Mouse (Mus musculus): ENCODE measurements around the gene Fbxl13.

Gene Fbxl13

GRCm38 (mm10) chr5:21489135-21489534 lies 156.3 kb downstream of the Fbxl13 start:
- in situ Hi-C loops (cut with MboI; ENCODE audit: low sequenced_read_pairs), result no loop called here

DNA sequence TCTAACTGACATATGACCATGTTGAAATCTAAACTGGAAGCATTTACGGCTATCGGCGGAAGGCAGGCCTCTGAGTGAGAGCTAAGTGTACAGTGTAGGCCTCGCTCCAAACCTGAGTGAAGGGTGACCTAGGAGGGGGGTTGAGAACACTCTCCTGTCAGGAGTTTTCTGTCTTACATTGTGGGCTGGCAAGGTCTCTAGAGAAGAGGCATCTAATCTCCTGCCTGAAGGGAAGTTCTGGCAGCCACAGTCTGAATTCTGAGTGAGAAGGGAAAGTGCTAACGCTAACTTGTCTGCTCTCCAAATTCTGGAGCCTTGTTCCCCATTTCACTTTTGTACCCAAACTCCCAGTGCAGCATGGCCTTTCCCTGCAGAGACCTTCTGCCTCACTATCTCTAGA lies 156.9 kb downstream of the Fbxl13 start:
- in situ Hi-C loops (cut with MboI; ENCODE audit: low sequenced_read_pairs), result no loop called here

- in situ Hi-C loops (cut with MboI; ENCODE audit: low sequenced_read_pairs), result no loop called here
Measured at GRCm38 (mm10) chr5:21487716-21488115, 157.7 kb downstream of the Fbxl13 start.

DNA sequence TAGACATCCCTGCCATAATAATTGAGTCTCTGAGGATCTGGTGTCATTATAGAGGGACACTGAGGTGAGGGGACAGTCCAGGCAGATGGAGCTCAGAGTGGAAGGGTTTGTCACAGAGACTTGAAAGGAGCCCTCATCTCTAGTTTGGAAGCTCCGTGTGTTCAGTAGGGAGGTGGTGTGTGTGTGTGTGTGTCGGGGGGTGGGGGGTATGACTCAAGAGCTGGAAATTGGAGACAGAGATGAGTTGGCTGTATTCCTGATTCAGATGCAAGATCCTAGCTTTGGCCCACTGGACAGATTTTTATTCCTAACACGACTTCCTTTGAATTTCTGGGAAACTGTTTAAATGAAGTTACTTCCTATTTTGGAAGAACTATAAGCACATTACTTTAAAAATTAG lies 158.1 kb downstream of the Fbxl13 start:
- in situ Hi-C loops (cut with MboI; ENCODE audit: low sequenced_read_pairs), result no loop called here

DNA sequence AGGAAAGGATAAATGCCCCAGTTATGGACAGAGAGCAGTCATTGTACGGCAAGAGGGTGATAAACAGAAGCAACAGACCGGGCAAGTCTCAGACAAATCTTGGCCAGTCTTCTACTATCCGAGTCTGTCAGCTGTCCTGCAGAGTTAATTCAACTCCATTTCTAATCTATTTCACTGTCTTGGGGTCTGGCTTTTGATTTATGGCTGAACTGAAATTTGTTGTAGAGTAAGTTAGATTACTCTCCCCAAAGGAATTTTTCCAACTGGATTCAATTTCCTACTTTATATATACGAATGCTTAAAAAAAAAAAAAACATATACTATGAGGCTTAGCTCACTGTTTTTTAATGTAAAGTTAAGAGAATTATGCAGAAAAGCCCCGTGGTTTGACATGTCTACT lies 158.6 kb downstream of the Fbxl13 start:
- in situ Hi-C loops (cut with MboI; ENCODE audit: low sequenced_read_pairs), result no loop called here

DNA sequence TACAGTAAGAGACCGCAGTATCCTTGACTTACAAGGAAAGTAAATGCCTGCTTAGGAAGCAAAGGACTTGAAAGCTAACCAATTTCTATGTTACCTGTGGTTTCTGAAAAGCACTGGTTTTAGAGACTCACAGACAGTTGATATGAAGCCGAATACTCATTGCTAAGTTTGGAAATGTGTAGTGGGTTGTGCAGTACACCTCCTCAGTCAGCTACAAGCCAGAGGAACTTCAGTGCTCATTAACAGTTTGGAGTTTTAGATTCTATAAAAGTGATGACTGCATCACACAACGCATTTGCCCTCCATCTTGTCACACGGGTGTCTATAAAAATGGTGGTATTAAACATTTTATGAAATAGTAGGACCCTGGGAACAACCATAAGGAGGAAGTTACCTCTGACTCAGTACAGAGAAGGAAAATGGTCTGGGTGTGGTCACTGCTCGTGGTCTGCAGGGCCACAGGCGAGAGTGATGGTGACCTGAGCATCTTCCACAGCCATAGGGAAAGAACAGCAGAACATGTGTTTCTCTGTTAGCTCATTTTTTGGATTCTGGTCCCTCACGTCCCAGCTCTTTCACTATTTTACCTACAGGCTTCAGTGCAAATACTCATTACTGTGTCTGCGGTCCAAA lies 160.1 kb downstream of the Fbxl13 start:
- in situ Hi-C loops (cut with MboI; ENCODE audit: low sequenced_read_pairs), result no loop called here

- in situ Hi-C loops (cut with MboI; ENCODE audit: low sequenced_read_pairs), result no loop called here
Measured at GRCm38 (mm10) chr5:21483275-21483674, 162.2 kb downstream of the Fbxl13 start.

DNA sequence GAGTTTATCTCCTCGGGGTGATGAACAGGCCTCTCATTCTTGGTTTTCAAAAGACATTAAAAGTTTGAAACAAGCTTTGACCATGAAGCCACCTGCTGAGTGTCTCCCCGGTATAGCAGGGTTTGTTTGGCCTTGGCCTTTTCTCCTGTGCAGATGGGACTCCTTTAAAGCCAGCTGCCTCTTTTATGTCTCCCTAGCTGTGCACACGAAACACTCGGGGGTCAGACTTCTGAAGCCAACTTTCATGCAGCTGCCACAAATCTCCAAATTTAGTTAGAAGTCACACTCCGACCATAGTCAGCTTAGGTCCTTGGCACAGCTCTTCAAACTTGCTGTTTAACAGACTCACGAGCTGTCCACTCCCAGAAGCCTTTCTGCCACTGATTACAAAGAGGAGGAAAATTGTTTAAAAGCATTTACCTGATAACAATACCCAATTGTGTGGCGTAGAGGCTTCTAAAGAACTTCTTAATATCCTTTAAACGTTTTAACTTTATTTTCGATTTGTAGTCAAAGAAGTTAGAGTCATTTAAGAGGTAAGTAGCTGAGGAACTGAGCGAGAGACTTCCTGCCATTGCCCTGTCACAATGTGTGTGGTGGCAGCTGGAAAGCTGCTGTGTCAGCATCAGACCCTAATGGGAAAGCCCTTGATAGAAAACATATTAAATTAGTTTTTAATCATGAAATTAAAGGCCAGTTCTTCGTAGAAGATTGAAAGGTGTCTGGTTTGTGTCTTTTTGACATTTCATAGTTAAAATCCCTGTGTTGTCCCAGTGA lies 162.8 kb downstream of the Fbxl13 start:
- in situ Hi-C loops (cut with MboI; ENCODE audit: low sequenced_read_pairs), result no loop called here

DNA sequence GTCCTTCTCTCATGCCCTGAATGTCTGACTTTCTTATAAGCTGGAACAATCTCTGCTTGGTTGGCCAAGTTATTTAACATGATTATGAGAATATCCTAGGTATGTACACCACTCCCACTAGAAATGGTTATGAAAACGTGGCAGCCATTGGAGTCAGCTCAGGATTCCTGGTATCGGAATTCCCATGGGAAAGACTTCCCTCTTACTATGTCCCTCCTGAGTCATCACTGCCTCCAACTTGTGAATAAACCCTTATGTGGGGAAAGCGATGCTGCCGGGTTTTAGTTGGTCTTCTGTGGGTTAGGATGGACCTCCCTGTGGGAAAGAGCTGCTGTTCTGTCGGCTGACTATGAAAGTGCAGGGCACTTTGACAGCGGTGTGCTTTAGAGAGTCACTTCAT lies 163.9 kb downstream of the Fbxl13 start:
- in situ Hi-C loops (cut with MboI; ENCODE audit: low sequenced_read_pairs), result no loop called here

DNA sequence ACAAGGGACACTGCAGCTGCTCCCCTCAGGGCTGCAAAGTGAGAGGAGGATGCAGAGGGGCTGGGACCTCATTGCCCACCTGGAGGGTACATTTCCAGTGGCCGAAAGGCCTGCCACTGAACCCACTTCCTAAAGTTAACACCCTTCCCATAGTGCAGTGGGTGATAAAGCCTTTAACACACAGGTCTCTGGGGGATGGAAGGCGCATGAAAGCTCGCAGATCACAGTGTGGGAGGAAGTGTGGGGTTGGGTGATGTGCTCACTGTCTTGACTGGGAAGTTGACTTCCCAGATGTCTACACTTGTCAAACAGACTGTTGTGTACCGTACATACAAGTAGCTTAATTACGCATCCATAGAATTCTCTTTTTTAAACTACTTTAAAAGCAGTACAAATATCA lies 165.7 kb downstream of the Fbxl13 start:
- in situ Hi-C loops (cut with MboI; ENCODE audit: low sequenced_read_pairs), result no loop called here

DNA sequence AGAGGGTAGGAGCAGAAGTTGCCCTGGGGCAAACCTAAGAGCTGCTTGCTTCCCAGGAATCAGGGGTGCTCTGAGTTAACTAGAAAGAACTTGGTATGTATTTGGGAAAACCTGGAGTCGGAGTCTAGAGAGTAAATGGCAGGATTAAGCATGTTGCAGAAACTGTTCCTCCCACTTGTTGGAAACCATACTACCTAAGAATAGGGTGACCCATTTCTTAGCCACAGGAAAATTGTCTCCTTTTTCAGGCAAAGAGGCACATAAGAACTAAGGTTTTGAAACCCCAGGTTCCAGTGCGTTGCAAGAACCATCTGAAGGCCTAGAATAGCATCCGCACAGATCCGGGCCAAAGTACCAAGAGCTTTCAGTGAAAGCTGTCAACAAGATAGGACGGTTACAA lies 167.0 kb downstream of the Fbxl13 start:
- in situ Hi-C loops (cut with MboI; ENCODE audit: low sequenced_read_pairs), result no loop called here

- in situ Hi-C loops (cut with MboI; ENCODE audit: low sequenced_read_pairs), result no loop called here
Measured at GRCm38 (mm10) chr5:21468100-21468499, 177.3 kb downstream of the Fbxl13 start.

GRCm38 (mm10) chr5:21467387-21467786 lies 178.0 kb downstream of the Fbxl13 start:
- in situ Hi-C loops (cut with MboI; ENCODE audit: low sequenced_read_pairs), result no loop called here

DNA sequence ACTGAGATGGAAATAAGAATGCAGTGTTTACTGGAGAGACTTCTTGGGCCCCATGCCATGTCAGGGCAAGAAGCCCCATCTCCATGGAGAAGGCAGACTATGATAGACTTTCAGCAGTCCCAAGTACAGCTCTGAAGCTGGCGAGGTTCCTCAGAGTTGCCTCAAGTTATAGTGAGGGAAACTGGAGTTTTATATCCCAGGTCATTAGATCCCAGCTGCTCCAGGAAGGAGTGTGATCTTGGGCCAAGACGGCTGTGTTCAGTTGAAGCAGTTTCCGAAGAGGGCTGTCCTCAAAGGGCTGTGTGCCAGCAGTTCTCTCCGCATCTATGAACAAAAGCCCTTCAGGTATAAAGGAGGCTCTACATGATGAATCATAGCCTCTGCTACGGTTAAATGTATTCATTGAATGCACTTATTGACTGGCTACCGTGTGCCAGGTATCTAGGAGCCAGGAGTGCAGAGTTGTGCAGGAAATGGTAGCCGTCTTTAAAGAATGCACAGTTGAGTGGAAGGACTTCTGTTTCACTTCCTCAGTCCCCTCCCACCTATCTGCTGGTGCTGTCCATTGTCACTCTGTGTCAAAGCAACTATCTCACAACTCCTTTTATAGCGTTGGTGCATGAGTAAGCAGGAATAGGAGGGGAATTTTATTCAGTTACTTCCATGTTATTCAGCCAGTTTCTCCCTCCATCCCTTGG lies 204.5 kb downstream of the Fbxl13 start:
- in situ Hi-C loops (cut with MboI; ENCODE audit: low sequenced_read_pairs), result loop anchor here (10.0 kb wide), 1 partner anchor 144 kb away; no protein-coding TSS in a partner anchor

GRCm38 (mm10) chr5:21439446-21440110 lies 205.9 kb downstream of the Fbxl13 start:
- in situ Hi-C loops (cut with MboI; ENCODE audit: low sequenced_read_pairs), result loop anchor here (10.0 kb wide), 1 partner anchor 145 kb away; no protein-coding TSS in a partner anchor

DNA sequence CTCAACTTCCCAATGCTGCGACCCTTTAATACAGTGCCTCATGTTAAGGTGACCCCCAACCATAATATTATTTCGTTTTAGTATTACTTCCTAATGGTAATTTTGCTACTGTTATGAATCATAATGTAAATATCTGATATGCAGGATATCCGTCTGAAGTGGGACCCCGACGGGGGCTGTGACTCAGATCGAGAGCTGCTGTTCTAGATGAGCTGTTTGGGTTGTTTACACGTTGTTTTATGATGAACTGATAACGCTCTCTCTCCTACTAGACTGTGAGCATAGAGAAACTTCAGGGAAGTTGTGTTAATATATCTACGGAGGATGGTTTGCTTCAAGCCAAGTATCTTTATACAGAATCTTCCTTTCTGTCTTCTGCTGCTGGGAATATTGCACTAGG lies 207.0 kb downstream of the Fbxl13 start:
- in situ Hi-C loops (cut with MboI; ENCODE audit: low sequenced_read_pairs), result no loop called here

DNA sequence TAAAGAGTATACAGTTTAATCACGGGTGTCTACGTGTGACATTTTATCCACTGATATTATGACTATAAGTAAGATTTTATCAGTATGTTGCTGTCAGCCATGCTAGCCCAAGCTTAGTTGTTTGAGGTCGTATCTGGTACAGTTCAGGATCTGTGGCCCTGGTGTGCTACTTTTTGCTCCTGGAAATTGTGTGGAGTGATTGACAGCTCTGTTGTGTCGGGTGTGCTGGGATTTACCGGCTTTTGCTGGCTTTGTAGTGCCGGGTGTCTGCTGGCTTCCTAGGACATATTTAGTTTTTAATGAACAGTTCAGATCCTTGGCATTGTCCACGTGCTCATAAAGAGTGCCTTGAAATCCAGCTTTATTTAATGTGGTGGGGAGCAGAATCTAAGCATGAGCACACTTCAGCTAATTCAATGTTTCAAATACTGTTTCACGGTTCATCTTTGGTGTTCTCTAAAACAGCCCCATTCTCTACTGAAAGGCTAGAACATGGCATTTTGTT lies 208.9 kb downstream of the Fbxl13 start:
- in situ Hi-C loops (cut with MboI; ENCODE audit: low sequenced_read_pairs), result no loop called here

DNA sequence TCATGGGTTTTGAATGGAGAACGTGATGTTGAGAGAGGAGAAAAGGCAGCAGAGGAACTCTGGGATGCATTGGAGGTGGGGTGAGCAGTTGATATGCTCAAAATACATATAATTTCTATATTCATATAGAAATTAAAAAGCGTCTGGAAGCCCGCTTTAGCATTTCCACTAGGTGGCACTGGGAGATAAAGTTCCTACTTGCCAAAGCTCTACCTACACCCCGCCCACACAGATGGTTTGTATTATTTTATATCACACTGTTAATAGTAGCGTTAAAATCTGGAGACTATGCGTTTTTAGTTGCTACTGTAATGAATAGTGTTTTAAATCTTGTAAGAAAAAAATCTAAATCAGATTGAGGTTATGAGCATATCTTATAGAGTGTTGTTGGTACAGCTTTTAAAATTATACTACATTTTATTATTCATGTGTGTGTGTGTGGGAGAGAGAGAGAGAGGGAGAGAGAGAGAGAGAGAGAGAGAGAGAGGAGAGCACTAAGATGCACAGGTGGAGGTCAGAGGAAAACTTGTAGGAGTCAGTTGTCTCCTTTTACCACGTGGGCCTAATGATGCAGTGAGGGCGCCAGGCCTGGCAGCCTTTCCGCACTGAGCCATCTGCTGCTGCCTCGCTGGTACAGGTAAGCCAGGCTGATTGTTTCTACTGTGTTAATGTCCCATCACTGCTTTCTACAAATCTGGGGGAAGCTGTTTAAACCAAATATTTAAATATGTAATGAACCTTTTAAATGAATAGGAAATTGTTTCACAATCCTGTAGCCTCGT lies 211.1 kb downstream of the Fbxl13 start:
- in situ Hi-C loops (cut with MboI; ENCODE audit: low sequenced_read_pairs), result no loop called here

Data from CH12F3 (cell line).